Mouse (Mus musculus) lung, postnatal 36 days (tissue): ENCODE data around the gene Slc36a2.
"Not testable (repeated sequence)": the region's sequence is repeated elsewhere in the genome, so short reads cannot be mapped to it uniquely, and the experiment has no call there.

Source experiments
- DNase-seq: peaks from one replicate; pipeline ENCODE4 v3.0.0; 2022; ENCODE audit warnings: mixed read lengths

Gene Slc36a2

DNA sequence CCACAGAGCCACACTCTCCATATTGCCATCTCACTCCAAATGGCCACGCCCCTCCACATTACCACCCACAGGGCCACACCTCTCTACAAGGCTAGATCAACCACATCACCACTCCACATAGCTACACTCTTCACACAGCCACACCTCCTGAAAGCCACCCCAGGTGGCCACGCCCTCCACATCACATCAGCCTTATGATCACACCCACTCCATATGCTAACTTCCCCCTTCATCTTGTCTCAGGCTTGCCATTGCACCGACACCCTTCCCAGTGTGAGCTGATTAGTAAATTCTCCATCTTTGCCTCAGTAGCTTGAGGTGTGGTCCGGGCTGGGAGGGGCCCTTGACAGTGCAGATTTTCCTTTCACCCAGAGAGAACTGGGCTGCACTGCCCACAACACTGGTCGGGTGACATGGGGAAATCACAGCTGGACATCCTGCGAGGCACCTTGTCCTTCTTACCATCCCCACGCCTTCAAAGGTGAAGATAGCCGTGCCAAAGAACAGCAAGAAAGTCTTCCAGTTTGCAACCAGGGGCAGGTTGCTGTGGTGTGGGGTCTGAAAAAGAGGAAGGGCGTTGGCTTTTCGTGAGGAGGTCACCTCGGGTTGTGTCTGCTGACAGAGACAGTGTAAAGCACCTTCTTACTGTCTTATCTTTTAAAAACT, 53.7 kb downstream of the Slc36a2 start:
- peak; percentile 65 for DNase-seq

DNA sequence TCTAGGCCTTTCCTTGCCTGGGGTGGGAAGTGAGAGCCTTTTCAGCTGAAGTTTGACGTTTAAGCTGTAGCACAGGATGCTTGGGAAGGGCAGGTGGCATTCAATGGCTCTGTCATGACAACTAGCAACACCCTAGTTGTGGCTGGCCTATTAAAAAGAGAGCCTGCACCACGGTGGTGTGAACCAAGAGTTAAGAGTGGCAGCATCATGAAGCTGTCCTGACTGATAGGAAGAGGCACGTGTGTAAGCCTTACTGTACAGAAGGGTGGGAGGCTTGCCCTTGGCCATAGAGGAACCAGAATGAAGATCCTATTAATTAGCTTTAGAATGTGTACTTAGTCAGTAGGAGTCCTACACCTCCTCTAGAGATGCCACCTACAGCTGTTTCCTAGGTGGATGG, 56.5 kb downstream of the Slc36a2 start:
- DNase-seq, result no peak

DNA sequence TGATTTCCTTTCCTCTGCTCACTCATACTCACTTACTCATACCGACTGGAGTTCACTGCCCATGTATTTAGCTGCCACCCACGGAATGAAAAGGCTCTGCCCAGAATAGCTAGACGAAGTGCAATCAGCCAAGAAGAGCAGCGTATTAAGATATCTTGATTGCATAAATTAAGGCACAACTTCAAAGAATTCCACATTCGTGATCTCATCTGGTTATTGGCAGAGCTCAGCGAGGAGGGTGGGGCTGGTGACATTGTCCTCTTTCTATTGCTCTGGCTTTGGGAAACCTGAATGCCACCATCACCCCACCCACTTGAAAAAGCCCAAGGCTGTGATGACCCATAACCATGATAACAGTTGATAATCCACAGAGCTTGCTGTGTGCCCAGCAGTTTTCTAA, 56.9 kb downstream of the Slc36a2 start:
- DNase-seq, result no peak

DNA sequence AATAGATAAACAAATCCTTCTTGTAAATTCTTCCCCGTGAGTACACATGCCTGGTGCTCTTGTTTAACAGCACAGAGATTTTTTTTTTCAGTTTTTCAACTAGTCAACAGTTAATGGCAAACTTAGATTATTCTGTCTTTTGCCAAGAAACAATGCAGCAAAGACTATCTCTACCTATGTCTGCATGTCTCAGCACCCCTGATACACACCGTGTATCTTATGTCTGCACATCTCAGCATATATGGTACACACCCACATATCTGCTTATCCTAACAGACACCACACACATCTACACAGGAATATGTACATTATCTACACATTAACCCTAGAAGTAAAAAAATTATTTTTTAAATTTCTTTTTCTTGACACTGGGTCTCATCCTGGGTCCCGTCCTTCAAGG, 58.2 kb downstream of the Slc36a2 start:
- no peak for DNase-seq

DNA sequence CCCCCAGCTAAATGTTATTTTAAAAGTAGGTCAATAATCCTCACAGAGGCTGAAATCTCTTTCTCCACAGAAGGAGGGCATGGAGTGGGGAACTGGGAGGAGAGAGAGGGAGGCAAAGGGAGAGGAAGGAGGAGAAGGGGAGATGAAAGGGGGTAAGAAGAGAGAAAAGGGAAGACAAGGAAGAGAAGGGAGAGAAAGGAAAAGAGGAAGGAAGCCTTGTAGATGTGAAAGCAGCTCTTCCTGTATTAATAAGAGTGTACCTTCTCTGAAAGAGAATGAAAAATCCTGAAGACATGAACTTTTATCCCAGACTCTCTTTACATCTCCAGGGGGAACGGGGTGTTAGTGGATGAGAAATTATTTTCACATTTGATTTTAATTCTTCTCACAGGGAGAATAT, 63.4 kb downstream of the Slc36a2 start:
- no peak for DNase-seq

DNA sequence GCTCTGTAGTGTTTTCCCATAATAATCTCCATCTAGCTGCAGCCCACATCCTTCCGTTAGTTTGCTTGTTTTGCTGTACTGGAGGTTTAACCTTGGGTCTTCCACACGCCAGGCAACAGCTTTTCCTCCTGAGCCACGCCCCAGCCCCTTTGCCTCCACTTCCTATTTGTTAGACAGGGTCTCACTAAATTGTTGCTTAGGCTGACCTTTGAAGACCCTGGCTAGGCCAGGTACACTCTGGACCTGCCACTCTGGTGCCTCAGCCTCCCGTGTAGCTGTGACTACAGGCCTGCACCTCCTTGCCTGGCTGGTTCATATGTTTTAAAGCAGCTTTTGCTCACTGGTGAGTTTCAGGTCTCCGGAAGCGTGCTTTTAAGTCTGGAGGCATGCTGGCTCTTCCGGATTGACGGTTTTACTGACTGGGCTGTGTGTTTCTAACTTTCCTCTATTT, 64.0 kb downstream of the Slc36a2 start:
- DNase-seq, result no peak

DNA sequence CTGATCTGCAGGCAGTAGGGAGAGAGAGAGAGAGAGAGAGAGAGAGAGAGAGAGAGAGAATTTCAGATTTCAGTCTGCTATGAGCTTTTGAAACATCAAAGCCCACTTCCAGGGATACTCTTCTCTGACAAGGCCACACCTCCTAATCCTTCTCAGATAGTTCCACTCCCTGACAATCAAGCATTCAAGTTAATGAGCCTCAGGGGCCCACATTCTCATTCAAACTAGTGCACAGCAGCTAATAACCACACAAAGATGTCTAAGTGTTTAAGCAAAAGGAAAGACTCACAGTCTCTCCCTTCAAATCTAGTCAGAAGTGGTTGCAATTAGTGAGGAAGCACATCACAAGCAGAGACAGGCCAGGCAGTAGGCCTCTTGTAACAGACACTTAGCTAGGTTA, 64.6 kb downstream of the Slc36a2 start:
- DNase-seq, result no peak

DNA sequence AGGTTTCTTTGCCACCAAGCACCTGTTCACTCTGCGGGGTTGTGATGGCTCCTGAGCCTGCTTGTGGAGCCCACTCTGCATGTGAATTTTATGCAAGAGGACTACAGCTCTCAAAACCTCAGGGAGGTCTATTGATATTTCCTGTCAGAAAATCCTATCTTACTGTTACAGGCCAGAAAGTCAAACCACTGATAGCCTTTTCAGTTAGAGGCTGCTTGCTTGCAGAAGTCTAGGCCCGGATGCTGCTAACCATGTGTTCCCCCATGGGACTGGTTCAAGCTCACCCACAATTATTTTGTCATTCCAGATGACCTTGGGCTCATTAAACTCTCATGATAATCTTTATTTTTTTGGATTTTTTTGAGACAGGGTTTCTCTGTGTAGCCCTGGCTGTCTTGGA, 67.8 kb downstream of the Slc36a2 start:
- no peak for DNase-seq

DNA sequence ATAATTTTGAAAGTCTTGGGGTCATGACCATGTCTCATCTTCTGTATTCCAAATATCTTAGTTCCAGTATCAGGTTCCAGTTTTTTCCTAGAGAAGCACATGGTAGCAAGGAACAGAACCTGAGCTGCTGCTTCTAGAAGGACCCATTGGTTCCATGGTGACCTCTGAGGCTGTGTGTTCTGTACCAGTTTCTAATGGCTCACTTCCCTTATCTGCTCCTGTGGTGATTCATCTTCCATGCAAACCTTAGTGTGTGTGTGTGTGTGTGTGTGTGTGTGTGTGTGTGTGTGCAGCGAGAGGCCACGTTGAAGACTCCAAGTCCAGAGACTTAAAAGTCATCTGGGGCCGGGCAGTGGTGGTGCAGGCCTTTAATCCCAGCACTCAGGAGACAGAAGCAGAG, 68.9 kb downstream of the Slc36a2 start:
- DNase-seq, result no peak

DNA sequence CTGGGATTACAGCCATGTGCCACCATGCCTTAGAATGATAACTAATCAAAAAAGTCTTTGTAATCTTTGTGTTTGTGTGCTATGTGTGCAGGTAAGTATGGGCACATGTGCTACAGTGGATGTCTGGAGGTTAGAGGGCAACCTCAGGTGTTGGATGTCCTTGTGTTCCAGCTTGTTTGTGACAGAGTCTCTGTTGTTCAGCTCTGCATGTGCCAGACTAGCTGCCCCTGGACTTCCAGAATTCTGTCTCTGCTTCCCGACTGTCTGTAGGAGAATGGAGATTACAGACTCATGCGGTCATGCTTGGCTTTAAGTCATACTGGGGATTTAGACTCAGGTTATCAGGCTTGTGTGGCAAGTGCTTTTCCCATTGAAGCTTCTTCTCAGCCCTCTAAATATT, 70.6 kb downstream of the Slc36a2 start:
- no peak for DNase-seq

DNA sequence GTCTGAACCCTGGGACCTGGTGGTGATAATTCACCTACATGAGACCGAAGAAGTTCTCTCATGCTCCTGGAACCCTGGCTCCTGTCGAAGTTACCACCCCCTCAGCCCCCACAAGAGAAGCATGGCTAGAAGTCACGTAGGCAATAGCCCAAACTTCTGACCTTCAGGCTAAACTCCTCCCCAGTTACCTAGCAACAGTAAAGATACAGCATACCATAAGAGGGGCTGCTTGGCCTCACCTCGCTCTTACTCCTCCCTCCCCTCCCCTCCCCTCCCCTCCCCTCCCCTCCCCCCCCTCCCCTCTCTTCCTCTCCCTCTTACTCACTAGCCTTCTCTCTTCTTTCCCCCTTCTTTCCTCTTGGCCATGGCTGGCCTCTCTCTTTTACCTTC, 71.0 kb downstream of the Slc36a2 start:
- not testable (repeated sequence) for DNase-seq

DNA sequence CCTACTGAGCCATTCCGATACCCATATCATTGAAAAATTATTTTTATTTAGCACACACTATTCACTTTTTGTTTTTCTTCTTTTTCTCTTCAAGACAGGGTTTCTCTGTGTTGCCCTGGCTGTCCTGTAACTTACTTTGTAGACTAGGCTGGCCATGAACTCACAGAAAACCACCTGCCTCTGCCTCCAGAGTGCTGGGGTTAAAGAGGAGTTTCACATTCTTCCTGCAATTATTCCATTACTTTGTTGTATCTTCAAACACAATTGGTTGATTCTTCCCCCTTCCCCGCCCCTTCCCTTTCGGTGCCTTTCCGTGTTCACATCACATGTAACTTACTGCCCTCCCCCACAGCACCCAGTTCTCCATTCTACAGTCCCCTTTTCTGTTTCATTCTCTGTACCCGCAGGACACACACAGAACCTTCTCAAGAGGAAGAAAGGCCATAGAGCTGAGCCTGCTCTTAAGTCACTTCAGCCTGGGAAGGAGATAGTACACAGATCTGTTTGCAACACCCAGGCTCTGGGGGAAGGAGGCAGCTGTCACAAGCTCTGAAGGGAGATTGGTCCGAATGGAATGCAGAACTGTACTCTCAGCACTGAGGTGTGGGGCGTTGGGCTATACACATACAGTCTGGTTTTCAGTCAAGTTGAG, 71.5 kb downstream of the Slc36a2 start:
- DNase-seq, result peak; percentile 79

DNA sequence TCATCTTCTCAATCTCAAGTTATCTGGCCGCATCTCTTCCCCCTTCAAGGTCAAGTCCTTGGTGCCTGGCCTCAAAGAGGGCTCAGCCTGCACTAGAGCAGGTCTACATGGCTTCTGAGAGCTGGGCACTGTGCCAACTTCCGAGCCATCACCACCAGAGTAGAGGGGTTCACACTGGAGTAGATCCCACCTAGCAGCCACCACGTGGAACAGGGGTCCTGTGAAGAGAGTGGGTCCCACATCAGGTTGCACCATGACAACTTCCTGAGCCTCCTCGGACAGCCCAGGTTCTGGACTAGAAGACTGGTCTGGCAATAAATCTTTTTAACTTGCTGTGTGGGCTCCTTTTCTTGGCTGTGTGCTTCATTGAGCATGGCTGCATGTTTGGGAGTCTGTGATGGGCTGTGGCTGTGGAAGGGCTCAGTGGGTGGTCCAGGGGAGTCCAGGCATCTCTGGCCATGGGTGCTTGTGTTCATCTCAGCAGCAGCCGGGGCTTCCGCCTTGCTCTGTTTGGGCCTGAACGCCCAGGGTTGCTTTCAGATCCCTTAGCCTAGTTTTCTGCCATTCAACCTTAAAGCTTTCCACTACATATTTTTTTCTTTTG, 74.2 kb downstream of the Slc36a2 start:
- DNase-seq, result no peak

DNA sequence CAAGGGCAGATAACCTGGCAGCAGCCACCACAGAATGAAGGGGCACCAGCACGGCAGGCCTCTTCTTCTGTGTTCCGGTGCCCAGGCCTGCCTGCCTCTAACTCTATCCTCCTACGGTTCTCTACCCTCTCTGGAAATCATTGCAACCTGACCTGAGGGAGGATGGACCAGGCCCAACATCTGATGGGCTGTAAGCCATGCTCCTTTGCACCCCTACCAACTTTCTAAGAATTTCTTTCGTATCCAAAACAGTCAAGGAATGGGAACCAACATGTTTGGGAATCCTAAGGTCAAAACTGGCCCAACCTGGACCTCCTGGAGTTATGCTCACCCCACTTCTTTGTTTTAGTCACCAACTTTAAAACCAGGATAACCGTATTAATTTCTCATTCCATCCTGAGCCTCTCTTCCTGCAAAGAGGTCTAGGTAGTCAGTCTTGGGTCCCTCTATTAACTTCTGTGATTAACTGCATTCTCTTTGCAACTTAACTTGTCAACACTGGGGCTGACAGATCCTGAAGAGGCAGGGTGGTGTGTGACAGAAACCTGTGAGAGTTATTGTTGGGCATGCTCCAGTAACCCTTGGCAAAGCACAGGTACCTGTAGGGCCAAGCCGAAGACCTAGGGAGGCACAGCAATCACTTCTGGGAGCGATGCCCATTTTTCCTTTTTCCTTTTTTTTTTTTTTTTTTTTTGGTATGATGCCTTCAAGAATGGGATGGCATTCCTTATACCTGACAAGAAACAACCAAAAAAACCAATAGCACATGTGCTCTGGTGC, 75.2 kb downstream of the Slc36a2 start:
- no peak for DNase-seq
